Mouse (Mus musculus) embryonic facial prominence, embryonic 15.5 days (tissue): ENCODE data around the gene Prkch. TPM values are rescaled to one million over a fixed set of nuclear protein-coding genes. Genes with fewer than 3 reads are reported as not detected.
A peak's percentile ranks its signal among the peaks of the same experiment; 100 is the strongest.

Experiments
- ATAC-seq: fragments of 200-750 bp; cut with Nextera tagmentation; 2 replicates; pipeline ENCODE4 v1.8.0; 2017; ENCODE audit warnings: low read depth, moderate TSS enrichment; ENCODE audit not compliant: insufficient number of reproducible peaks, low FRiP score, low TSS enrichment
- H3K27ac ChIP-seq: fragments of 300-500 bp; sonication (generic); replicated peaks from 2 replicates; pipeline ENCODE4 v1.5.1; 2015; ENCODE audit warnings: mild to moderate bottlenecking, inconsistent platforms
- H3K27me3 ChIP-seq: fragments of 300-500 bp; sonication (generic); 2 replicates; pipeline ENCODE4 v1.6.1; 2015; ENCODE audit warnings: inconsistent platforms
- H3K36me3 ChIP-seq: fragments of 300-500 bp; sonication (generic); 2 replicates; pipeline ENCODE4 v1.6.1; 2015; ENCODE audit warnings: mild to moderate bottlenecking, inconsistent platforms
- H3K4me1 ChIP-seq: fragments of 300-500 bp; sonication (generic); 2 replicates; pipeline ENCODE4 v1.6.1; 2015; ENCODE audit warnings: inconsistent platforms
- H3K4me2 ChIP-seq: fragments of 300-500 bp; sonication (generic); replicated peaks from 2 replicates; pipeline ENCODE4 v1.6.1; 2015; ENCODE audit warnings: mild to moderate bottlenecking, inconsistent platforms
- H3K4me3 ChIP-seq: fragments of 300-500 bp; sonication (generic); replicated peaks from 2 replicates; pipeline ENCODE4 v1.5.1; 2015; ENCODE audit warnings: mild to moderate bottlenecking, inconsistent platforms
- H3K9ac ChIP-seq: fragments of 300-500 bp; sonication (generic); 2 replicates; pipeline ENCODE4 v1.6.1; 2015; ENCODE audit warnings: inconsistent platforms
- H3K9me3 ChIP-seq: fragments of 300-500 bp; sonication (generic); replicated peaks from 2 replicates; pipeline ENCODE4 v1.6.1; 2016; ENCODE audit warnings: inconsistent platforms
- WGBS: fragments of 180-500 bp; shearing (Covaris S2); methylation state at CpG from one replicate; pipeline ENCODE4 v1.1.7; 2015; 5-methylcytosine and 5-hydroxymethylcytosine counted together
- polyA plus RNA-seq: library from polyadenylated mRNA; unstranded; fragments of >200 nt; fragmentation: Nextera tagmentation; extraction: Ambion mirVana; gene quantifications from 2 replicates; pipeline ENCODE4 v1.2.1, GENCODE M21; 2015

The Prkch gene
- polyA plus RNA-seq, 1 experiment from 2014 or later: 21.0 TPM

DNA sequence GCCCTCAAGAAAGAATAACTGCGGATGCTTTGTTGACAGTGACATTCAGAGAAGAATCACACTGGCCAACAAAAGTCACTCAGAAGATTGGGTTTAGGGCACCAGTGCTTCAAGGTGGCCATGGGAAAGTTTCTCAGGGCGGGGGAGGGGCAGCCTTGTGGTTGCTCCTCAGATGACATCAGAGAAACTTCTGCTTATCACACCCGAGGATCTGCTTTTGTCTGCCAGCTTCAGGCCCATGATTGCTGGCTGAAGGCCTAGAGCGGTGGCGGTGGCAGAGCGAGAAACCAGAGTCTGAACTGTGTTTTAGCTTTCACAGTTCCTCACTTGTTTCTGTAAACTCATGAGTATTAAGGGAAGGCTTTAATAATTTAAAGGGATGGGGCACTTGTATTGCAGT is 13.6 kb downstream of the Prkch start:
- no peak for ATAC-seq
- no peak overlapping the region for H3K4me3 ChIP-seq
- no peak overlapping the region for H3K4me2 ChIP-seq
- no peaks in the 10 kb centered on the region for H3K36me3 ChIP-seq
- no peaks in the 10 kb centered on the region for H3K9me3 ChIP-seq
- no peak overlapping the region for H3K9ac ChIP-seq
- WGBS: 48% methylated on average over 6 of the region's 6 CpGs
- no peaks in the 10 kb centered on the region for H3K27me3 ChIP-seq
- 0 out of 2 replicates have a peak, but pooled peaks cover 5% of the 10 kb centered on the region for H3K4me1 ChIP-seq
- H3K27ac ChIP-seq: 0 out of 2 replicates have a peak overlapping the region, but pooled peaks have one; percentile 7

DNA sequence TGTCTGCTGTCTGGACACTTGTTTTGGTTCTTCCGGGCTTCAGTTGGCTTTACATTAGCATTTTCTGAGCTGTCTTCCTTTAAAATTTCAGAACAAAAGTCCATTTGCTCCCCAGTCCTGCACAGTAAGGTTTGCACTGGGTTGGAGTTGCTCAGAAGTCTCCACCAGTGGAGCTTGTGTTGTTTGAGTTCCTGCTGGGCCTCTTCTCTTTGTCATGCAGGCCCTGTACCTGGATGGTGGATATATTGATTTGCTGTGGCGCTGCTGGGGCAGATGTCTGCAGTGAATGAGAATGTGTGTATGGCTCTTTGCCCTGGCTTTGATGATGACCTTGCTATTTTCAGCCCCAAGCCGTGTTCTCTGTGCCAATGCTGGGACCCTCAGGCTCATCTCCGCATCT is 15.9 kb downstream of the Prkch start:
- ATAC-seq: no peak
- Histone ChIP-seq H3K27me3 (no peaks in the 10 kb centered on the region), H3K36me3 (no peaks in the 10 kb centered on the region), H3K4me3 (no peak overlapping the region), H3K27ac (no peak overlapping the region), H3K9me3 (no peaks in the 10 kb centered on the region), H3K4me2 (no peak overlapping the region), H3K9ac (no peak overlapping the region), H3K4me1 (0 out of 2 replicates have a peak, but pooled peaks cover 5% of the 10 kb centered on the region)
- 74% methylated on average over 4 of the region's 4 CpGs for WGBS

- ATAC-seq: no peak
- Histone ChIP-seq H3K9ac (no peak overlapping the region), H3K4me3 (no peak overlapping the region), H3K4me1 (0 out of 2 replicates have a peak, but pooled peaks cover 4% of the 10 kb centered on the region), H3K27me3 (no peaks in the 10 kb centered on the region), H3K27ac (no peak overlapping the region), H3K4me2 (no peak overlapping the region), H3K36me3 (no peaks in the 10 kb centered on the region), H3K9me3 (no peaks in the 10 kb centered on the region)
- 84% methylated on average over 7 of the region's 7 CpGs for WGBS
Observed at GRCm38 (mm10) chr12:73602974-73603373, 18.4 kb downstream of the Prkch start.

DNA sequence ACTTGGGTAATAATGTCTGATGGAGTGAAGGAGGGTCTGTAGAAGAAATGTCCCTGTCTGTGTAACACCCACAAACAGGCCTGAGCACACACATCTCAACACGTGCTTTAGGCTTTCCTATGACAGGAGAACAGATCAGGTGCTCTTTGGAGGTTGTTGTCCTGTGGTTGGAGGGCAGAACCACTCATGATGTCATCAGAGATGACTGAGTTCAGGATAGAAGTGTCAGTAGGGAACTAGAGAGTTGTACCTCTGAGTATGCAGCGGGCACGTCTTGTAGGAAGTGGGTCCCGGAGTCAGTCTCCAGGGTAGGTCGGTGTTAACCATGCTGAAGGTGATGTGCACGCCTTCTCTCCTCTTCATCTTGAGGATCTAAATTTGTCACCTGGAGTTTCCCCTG is 19.1 kb downstream of the Prkch start:
- no peaks in the 10 kb centered on the region for H3K36me3 ChIP-seq
- H3K4me3 ChIP-seq: no peak overlapping the region
- no peaks in the 10 kb centered on the region for H3K4me1 ChIP-seq
- no peak overlapping the region for H3K27ac ChIP-seq
- 87% methylated on average over 6 of the region's 6 CpGs for WGBS
- no peaks in the 10 kb centered on the region for H3K9me3 ChIP-seq
- H3K27me3 ChIP-seq: no peaks in the 10 kb centered on the region
- no peak for ATAC-seq
- H3K9ac ChIP-seq: no peak overlapping the region
- H3K4me2 ChIP-seq: no peak overlapping the region

DNA sequence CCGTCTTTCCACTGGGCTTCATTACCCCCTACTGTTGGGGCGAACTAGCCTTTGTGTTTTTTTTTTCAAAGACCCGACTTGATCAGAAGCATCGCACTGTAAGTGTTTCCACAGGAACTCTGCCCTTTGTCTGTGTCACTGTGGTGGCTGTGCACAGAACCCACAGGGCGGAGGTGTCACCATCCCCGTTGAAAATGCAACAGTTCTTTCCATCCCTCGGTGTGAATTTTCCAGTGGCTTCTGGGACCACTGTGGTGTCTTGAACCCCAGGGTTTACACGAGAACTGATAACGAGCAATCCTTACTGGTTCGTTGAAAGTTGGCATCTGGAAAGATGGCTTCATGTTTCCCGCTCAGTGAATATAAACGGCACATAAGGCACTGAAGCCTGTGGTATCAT is 20.2 kb downstream of the Prkch start:
- Histone ChIP-seq H3K36me3 (no peaks in the 10 kb centered on the region), H3K4me3 (no peak overlapping the region), H3K27me3 (no peaks in the 10 kb centered on the region), H3K4me1 (no peaks in the 10 kb centered on the region), H3K27ac (no peak overlapping the region), H3K4me2 (no peak overlapping the region), H3K9ac (no peak overlapping the region), H3K9me3 (no peaks in the 10 kb centered on the region)
- 74% methylated on average over 12 of the region's 12 CpGs for WGBS
- ATAC-seq: no peak

- H3K4me3 ChIP-seq: no peak overlapping the region
- no peak for ATAC-seq
- 83% methylated on average over 4 of the region's 4 CpGs for WGBS
- no peak overlapping the region for H3K27ac ChIP-seq
- no peaks in the 10 kb centered on the region for H3K27me3 ChIP-seq
- H3K9me3 ChIP-seq: no peaks in the 10 kb centered on the region
- H3K4me2 ChIP-seq: no peak overlapping the region
- H3K36me3 ChIP-seq: no peaks in the 10 kb centered on the region
- no peak overlapping the region for H3K9ac ChIP-seq
- no peaks in the 10 kb centered on the region for H3K4me1 ChIP-seq
Observed at GRCm38 (mm10) chr12:73605174-73605573, 20.6 kb downstream of the Prkch start.

DNA sequence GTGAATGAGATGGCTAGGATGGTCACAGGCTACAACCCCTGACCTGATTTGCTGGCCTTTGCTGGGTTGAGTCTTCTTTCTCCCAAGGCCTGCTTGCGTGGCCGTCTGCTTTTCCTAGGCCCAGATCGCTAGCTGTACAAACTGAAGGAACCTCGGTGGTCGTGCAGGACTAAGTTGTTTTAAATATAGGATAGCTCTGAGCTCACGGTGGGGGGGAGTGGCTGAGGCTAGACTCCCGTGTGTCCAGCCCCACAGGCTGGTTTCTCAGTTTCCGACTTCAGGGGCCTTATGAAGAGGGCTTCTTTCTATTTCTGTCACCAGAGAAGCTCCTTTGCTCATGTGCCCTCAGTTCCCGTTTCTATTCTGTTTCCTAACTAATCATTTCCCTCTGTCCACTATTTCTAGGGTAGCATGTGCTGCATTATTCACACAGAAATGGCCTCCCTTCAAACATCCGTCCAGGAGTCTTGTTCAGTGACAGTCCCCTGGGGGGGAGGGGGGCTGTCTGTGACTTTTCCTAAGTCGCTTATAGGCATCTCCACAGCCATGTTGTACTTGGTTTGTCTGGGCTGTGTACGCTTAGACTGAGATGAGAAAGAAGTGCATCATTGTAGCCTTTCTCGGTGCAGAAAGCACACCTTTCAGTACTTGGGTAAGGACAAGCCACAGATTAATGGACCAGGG is 22.9 kb downstream of the Prkch start:
- no peaks in the 10 kb centered on the region for H3K36me3 ChIP-seq
- no peak overlapping the region for H3K4me2 ChIP-seq
- no peaks in the 10 kb centered on the region for H3K27me3 ChIP-seq
- no peaks in the 10 kb centered on the region for H3K9me3 ChIP-seq
- H3K4me3 ChIP-seq: no peak overlapping the region
- H3K4me1 ChIP-seq: 0 out of 2 replicates have a peak, but pooled peaks cover 2% of the 10 kb centered on the region
- no peak overlapping the region for H3K27ac ChIP-seq
- 0 out of 2 replicates have a peak, but pooled peaks have one; percentile 3 for ATAC-seq
- WGBS: 47% methylated on average over 13 of the region's 13 CpGs
- no peak overlapping the region for H3K9ac ChIP-seq

GRCm38 (mm10) chr12:73608065-73608397 is 23.4 kb downstream of the Prkch start:
- Histone ChIP-seq H3K9ac (no peak overlapping the region), H3K4me2 (no peak overlapping the region), H3K27ac (no peak overlapping the region), H3K4me3 (no peak overlapping the region), H3K27me3 (no peaks in the 10 kb centered on the region), H3K4me1 (0 out of 2 replicates have a peak, but pooled peaks cover 2% of the 10 kb centered on the region), H3K9me3 (no peaks in the 10 kb centered on the region), H3K36me3 (no peaks in the 10 kb centered on the region)
- WGBS: 21% methylated on average over 4 of the region's 4 CpGs
- 0 out of 2 replicates have a peak, but pooled peaks have one; percentile 40 for ATAC-seq

DNA sequence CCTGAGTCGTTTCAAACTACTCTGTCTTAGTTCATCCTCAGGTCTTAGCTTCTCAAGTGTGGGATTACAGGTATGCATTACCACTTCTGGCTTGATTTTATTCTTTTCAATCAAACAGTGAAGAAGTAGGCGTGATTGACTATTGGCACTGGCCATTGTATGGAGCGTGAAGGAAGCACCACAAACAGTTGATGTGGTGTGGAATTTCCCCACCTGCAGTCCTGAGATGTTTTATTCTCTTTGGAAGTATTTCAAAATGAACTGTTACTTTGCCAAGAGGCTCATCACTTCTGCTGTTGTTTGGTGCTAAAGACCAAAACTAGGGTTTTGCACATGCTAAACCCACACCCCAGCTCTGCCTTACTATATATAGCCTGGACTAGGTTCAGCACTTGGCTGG is 24.7 kb downstream of the Prkch start:
- no peak overlapping the region for H3K4me2 ChIP-seq
- H3K9me3 ChIP-seq: no peaks in the 10 kb centered on the region
- no peak overlapping the region for H3K9ac ChIP-seq
- 0 out of 2 replicates have a peak, but pooled peaks cover 2% of the 10 kb centered on the region for H3K4me1 ChIP-seq
- H3K4me3 ChIP-seq: no peak overlapping the region
- no peak overlapping the region for H3K27ac ChIP-seq
- no peaks in the 10 kb centered on the region for H3K36me3 ChIP-seq
- 79% methylated on average over 3 of the region's 3 CpGs for WGBS
- no peak for ATAC-seq
- no peaks in the 10 kb centered on the region for H3K27me3 ChIP-seq

DNA sequence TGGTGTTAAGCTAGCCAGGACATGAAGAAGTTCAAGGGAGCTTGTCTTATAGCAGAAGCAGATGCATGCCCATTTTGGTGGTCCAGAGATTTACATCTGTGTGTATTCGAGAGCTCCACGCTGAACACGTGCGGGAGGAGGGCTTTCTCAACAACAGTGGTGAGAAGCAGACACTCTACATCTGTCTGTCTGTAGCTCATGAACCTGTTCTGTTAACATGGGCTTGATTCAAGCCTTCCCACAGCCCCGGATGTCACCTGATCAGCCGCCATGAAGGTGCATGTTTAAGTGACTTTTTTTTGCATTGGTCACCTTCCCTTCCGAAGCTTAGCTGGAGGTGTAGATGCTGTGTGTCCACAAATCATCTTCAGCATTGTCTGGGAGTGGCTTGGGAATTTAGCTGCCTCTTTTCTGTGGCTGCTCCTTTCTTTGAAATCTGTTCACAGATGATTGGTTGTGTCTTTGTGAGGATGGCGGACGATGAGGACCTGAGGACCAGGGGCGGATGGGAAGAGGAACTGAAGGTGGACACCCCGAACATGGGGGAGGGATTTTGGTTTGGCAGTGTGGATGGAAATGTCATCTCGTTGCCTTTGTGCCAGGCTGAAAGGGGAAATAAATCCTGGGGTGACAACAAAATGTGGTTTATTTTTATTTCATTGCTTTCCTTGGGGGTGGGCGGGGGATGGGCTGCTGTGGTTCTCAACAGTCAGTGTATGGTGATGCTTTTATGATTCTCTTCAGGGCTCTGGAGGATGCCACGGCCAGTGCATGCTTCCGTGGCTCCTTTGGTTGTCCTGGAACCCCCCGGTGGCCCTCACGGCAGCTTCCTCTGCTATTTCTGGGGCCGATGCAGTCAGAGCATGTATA is 25.3 kb downstream of the Prkch start:
- ATAC-seq: no peak
- WGBS: 83% methylated on average over 18 of the region's 18 CpGs
- Histone ChIP-seq H3K36me3 (no peaks in the 10 kb centered on the region), H3K9me3 (no peaks in the 10 kb centered on the region), H3K4me2 (no peak overlapping the region), H3K27ac (no peak overlapping the region), H3K4me1 (0 out of 2 replicates have a peak, but pooled peaks cover 2% of the 10 kb centered on the region), H3K4me3 (no peak overlapping the region), H3K9ac (no peak overlapping the region), H3K27me3 (no peaks in the 10 kb centered on the region)

DNA sequence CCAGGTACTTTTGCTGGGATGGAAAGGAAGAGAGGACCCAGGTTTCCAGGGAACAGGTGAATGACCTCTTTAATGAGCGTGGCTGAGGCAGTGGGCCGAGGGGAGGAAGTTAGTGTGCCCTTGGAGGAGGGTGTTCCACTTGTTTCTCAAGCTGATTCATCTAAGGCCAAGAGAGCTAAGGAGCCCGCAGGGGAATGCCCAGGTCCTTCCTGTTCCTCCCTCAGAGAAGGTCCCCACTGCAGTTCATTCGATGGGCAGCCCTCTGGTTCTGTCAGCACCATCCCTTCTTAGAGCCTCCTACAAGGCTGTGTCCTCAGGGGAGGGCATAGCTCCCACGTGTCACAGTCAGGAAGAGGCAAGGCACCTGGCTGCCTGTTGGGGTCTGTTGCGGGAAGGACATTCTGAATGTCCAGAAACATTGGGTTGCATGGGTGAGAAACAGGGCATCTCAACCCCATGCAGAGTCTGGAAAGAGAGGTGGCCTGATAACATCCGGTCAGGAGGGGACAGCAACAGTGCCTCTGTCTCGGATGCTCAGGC is 26.3 kb downstream of the Prkch start:
- Histone ChIP-seq H3K4me1 (0 out of 2 replicates have a peak, but pooled peaks cover 2% of the 10 kb centered on the region), H3K9ac (no peak overlapping the region), H3K4me2 (no peak overlapping the region), H3K36me3 (no peaks in the 10 kb centered on the region), H3K4me3 (no peak overlapping the region), H3K27me3 (no peaks in the 10 kb centered on the region), H3K27ac (no peak overlapping the region), H3K9me3 (no peaks in the 10 kb centered on the region)
- no peak for ATAC-seq
- 69% methylated on average over 8 of the region's 8 CpGs for WGBS
